Mouse (Mus musculus) liver, postnatal 0 days (tissue): ENCODE measurements around the gene Mtch2.

Experiments used
- CTCF ChIP-seq: sonication (generic); IDR thresholded peaks from 2 replicates; pipeline ENCODE4 v1.5.1; 2016; ENCODE audit warnings: antibody characterized with exemption, low read depth
- EP300 ChIP-seq: IDR thresholded peaks from 2 replicates; pipeline ENCODE4 v1.6.1; 2016; ENCODE audit warnings: antibody characterized with exemption, low read depth, mild to moderate bottlenecking

- TF ChIP-seq CTCF (no peak), EP300 (no peak)
Measured at GRCm38 (mm10) chr2:90828739-90829138, 18.2 kb upstream of the Mtch2 start.
